Mouse (Mus musculus) right cerebral cortex, adult 18-20 months (tissue): ENCODE measurements around the gene Trim13.

ENCODE experiments used
- DNase-seq: peaks from one replicate; pipeline ENCODE4 v3.0.0; 2022; ENCODE audit warnings: mixed read lengths

The Trim13 gene

DNA sequence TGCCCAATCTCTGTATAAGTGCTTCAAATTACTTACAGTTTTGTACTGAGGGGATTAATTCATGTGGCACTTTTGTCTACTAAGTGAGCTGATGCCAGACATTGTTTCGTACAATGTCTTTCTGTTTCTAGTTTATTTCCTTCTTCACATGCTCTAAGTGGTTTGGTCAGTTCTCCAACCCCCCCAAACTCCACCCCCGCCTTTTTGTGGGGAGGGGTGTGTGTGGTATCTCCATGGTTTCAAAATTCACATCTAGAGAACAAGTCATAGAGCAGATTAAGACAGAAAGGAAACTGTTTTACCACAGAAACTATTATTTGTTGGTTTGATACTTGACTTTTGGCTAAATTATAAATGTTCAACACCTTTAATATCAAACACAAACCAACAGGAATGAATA lies 22.3 kb downstream of the Trim13 start:
- no peak for DNase-seq

DNA sequence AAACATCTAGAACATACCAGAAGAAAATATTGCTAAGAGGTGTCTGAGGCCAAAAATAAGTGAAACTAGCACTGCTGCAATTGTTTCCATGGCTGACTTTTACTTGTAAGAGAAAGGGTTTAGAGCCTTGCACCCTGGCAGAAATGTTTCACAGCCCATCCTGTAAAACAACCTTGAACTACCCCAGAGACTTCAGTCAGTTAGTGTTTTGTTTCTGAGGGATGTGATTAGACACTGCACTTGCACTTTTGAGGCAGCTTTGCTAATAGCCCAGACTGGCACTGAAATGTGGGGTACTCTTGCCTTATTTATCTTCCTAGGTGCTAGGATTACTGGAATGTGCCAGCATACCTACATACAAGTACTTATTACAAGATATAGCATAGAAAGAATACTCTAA lies 37.9 kb downstream of the Trim13 start:
- no peak for DNase-seq

DNA sequence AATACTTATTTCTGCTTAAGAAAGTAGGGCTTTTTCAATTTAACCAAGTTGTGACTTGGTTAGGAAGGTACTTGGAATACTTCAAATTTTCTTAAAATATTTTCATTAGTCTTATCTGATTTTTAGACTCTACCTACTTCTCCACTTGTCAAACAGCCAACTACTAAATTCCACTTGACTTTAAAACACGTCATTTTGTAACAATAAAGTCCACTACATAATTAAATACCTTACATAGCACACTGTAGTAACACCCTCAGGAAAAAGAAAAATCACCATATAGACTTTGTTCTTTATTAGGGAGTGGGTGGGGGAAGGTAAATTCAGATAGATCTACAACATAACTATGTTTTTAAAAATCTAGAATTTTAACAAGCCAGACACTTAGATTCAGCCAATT lies 44.6 kb downstream of the Trim13 start:
- no peak for DNase-seq

DNA sequence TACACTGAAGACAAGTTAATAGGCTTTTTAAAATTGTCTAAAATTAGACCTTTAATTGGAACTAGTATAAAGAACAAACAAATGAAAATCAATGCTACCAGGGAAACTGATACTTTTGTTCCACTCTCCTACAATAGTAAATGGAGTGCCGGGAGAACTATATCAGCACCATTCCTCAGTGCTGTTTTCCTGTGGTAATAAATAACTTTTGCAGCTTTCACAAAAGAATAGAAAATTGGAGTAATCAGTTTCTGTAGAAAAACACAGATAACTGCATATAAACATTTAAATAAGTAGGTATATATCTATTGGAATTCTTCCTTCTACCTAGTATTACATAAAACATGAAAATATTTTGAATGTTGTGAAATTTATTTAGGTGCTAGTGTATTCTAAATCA lies 47.5 kb downstream of the Trim13 start:
- no peak for DNase-seq

DNA sequence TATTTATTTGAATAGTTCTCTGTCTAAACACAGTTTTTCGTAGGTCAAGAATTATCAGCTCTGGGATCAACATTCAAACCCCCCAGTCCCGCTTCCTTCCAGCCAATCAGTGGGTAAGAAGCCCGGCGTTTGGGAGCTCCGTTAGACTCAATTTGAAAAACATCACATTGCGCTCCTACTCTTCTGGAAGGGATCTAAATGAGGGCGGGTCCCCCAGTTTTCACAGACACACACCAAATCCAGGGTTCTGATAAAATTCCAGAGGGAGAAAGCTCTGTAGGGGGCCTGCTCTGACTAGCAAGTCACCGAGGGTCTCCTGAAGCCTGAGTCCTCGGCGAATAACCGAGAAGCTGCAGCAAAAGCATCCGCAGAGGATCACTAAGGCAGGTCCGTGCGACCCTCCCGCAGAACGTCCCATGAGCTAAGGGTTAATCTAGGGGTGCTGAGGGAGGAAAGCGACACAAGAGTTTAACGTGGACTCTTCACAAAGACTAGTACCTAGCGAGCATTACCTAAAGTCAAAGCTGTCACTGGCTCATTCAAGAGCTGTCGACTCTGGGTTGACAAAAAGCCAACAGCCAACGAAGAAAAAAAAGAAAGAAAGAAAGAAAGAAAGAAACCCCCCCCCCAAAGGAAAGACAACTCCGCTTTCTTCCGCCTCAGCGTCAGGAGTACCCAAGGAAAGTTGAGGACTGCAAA lies 49.3 kb downstream of the Trim13 start:
- DNase-seq: peak; percentile 13

DNA sequence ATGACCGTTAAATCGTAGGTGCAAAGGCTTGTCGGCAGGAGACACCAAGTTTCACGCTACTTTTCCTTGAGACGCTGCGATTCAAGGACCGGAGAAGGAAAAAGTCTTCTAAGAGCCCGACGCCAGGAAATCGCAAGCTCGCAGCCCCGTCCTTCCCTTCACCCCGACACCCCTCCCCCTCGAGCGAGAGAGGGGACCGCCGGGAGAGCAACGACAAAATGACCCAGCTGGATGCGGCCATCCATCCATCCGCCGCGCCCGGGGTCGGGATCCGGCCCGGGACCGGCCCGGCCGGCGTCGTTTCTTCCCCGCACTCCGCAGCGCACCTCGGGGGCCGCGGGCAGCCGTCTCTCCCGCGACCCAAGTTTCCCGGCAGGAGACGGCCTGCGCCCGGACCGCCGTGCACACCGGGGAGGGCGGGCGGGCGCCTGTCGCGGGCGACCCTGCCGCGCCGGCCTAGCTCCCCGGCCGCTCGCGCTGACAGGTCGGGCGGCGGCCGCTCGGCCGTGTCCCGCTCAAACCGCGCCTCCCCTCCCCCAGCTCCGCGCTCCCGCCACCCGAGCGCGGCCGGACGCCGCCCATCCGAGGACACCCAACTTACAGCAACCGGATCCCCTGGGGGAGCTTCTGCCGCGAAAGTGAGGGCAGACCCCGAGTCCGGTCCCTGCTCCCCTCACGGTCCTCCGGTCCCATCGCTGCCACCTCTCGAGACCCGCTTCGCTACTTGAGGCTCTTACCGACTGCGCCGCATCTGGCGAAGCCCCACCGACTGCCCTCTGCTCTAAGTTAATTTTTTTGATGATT lies 50.0 kb downstream of the Trim13 start:
- DNase-seq: peak; percentile 16

DNA sequence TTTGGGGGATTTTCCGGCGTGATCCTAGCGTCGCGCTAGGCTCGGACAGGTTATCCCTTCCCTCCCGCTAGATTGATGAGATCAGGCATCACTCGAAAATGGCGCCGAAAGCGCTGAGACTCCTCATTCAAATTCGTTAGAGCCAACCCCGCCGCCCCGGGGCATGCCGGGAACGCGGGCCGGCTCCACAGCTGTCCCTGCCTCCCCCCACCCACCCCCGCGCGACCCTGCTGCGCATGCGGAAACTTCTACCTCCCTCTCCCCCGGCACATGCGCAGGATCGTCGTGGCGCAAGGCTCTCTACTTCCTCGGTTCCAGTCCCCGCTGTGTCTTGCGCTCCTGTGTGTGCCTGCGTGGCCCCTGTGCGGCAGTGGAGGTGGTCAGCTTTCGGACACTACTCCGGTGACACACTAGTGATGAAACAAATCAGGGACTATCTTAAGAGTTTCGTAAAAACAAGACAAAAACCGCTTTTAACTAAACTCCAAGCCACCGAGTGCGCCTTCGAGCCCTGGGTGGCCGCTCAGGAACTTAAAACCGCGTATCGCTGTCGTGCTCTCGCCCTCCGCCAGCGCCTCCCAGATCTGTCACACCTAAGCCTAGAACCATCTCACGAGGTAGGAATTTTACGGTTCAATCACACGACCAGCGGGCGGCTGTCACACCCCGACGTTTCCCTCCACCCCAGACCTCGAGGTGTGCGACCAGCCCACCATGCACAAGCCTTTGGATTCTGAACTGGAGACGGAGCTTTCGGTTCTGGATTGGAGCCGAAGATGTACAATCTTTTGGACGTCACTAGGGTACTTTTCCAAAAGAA lies 50.8 kb downstream of the Trim13 start:
- peak; percentile 96 for DNase-seq

DNA sequence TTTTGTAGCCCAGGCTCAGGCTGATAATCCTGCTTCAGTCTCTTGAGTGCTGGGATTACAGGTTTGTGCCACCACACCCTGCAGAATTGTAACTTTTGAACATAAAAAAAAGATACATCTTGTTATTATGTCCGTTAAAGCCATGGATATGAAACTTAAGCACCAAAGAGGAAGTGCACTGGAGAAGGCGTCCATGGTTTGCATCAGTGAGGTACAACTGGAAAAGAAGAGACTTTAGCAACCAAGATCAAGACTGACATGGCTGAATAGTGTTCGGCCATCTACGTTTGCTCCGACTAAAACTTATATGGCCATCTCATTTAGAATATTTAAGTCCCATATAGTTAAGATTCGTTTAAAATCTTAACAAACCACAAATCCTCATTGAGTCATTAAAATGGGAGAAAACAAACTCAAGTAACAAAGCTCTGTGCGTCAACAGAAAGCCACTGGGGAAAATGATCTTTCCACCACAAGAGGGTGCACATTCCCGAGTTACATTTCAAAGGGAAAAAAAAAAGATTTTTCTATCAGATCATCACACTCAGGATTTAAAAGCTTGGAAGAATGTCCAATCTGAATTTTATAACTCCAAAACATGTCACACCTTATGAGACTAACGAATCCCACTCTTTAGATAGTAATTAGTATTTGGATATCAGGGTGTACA lies 52.4 kb downstream of the Trim13 start:
- peak; percentile 33 for DNase-seq
